Mouse (Mus musculus): ENCODE data around the gene Raver1. TPM values are rescaled to one million over a fixed set of nuclear protein-coding genes. Genes with fewer than 3 reads are reported as not detected.
A peak's percentile ranks its signal among the peaks of the same experiment; 100 is the strongest.

Gene Raver1
- total RNA-seq (2014; rRNA removed) (24.5 and 40.3 TPM in 2 replicates), polyA plus RNA-seq (2015; fragmentation: Nextera tagmentation; extraction: Ambion mirVana) (23.2 and 24.3 TPM in 2 replicates)

- Histone ChIP-seq H3K4me3 (ENCODE audit: low read depth, low read length) (peak within 1 kb of the TSS; percentile 71), H3K4me1 (ENCODE audit: insufficient read depth) (peaks cover 7% of the 10 kb centered on the region), H3K9me3 (ENCODE audit: low read length) (no peaks in the 10 kb centered on the region), H3K27ac (ENCODE audit: low read depth, low read length) (peak within 1 kb of the TSS; percentile 89), H3K9ac (peak within 1 kb of the TSS; percentile 77), H3K36me3 (ENCODE audit: insufficient read depth) (peaks cover 30% of the 10 kb centered on the region), H3K4me2 (ENCODE audit: low read depth) (peak within 1 kb of the TSS; percentile 72), H3K27me3 (ENCODE audit: insufficient read depth, low read length) (no peaks in the 10 kb centered on the region)
- WGBS: 6% methylated on average over 54 of the region's 54 CpGs
- peak; percentile 98 for DNase-seq
- TF ChIP-seq CTCF (IDR thresholded peaks at IDR 0.05; ENCODE audit: low read depth): no peak
- ATAC-seq: peak; percentile 100
Measured at GRCm38 (mm10) chr9:21091707-21092320, at the start of gene Raver1, which contains the start of gene Gm38431. Gene Raver1, minus strand, starts transcription at chr9:21092008. Gene Gm38431, minus strand, starts transcription at chr9:21091997.

- H3K36me3 ChIP-seq (ENCODE audit: insufficient read depth): peaks cover 51% of the 10 kb centered on the region
- ATAC-seq: no peak
Measured at GRCm38 (mm10) chr9:21138386-21138785, 46.6 kb upstream of the Raver1 start.

GRCm38 (mm10) chr9:21137229-21137628 lies 45.4 kb upstream of the Raver1 start:
- peak; percentile 78 for TF ChIP-seq CTCF (IDR thresholded peaks at IDR 0.05; ENCODE audit: low read depth)
- peaks cover 41% of the 10 kb centered on the region for H3K36me3 ChIP-seq (ENCODE audit: insufficient read depth)
- DNase-seq (peak; percentile 66), ATAC-seq (peak; percentile 42; the same call in 1 of the 2 replicates)
- WGBS: 45% methylated on average over 3 of the region's 3 CpGs
- no peak overlapping the region for H3K4me3 ChIP-seq (ENCODE audit: low read depth, low read length)
- no peaks in the 10 kb centered on the region for H3K9me3 ChIP-seq (ENCODE audit: low read length)
- H3K4me1 ChIP-seq (ENCODE audit: insufficient read depth): no peaks in the 10 kb centered on the region
- no peak overlapping the region for H3K9ac ChIP-seq
- H3K4me2 ChIP-seq (ENCODE audit: low read depth): no peak overlapping the region
- H3K27me3 ChIP-seq (ENCODE audit: insufficient read depth, low read length): no peaks in the 10 kb centered on the region
- no peak overlapping the region for H3K27ac ChIP-seq (ENCODE audit: low read depth, low read length)

More at GRCm38 (mm10) chr9:21138386-21138785, 46.6 kb upstream of the Raver1 start:
- no peaks in the 10 kb centered on the region for H3K27me3 ChIP-seq (ENCODE audit: insufficient read depth, low read length)
- no peaks in the 10 kb centered on the region for H3K4me1 ChIP-seq (ENCODE audit: insufficient read depth)
- no peak overlapping the region for H3K4me2 ChIP-seq (ENCODE audit: low read depth)
- no peak overlapping the region for H3K27ac ChIP-seq (ENCODE audit: low read depth, low read length)
- no peak for DNase-seq
- no peak overlapping the region for H3K4me3 ChIP-seq (ENCODE audit: low read depth, low read length)
- no peaks in the 10 kb centered on the region for H3K9me3 ChIP-seq (ENCODE audit: low read length)
- H3K9ac ChIP-seq: no peak overlapping the region
- WGBS: 88% methylated on average over 4 of the region's 4 CpGs
- no peak for TF ChIP-seq CTCF (IDR thresholded peaks at IDR 0.05; ENCODE audit: low read depth)

- DNase-seq (no peak), ATAC-seq (no peak)
- no peak for TF ChIP-seq CTCF (IDR thresholded peaks at IDR 0.05; ENCODE audit: low read depth)
- Histone ChIP-seq H3K4me3 (ENCODE audit: low read depth, low read length) (no peak overlapping the region), H3K4me1 (ENCODE audit: insufficient read depth) (no peaks in the 10 kb centered on the region), H3K27me3 (ENCODE audit: insufficient read depth, low read length) (no peaks in the 10 kb centered on the region), H3K27ac (ENCODE audit: low read depth, low read length) (no peak overlapping the region), H3K36me3 (ENCODE audit: insufficient read depth) (peaks cover 33% of the 10 kb centered on the region), H3K4me2 (ENCODE audit: low read depth) (no peak overlapping the region), H3K9ac (no peak overlapping the region), H3K9me3 (ENCODE audit: low read length) (no peaks in the 10 kb centered on the region)
- WGBS: 93% methylated on average over 6 of the region's 6 CpGs
Measured at GRCm38 (mm10) chr9:21136401-21136800, 44.6 kb upstream of the Raver1 start.

GRCm38 (mm10) chr9:21135941-21136381 lies 44.2 kb upstream of the Raver1 start:
- Histone ChIP-seq H3K4me2 (ENCODE audit: low read depth) (no peak overlapping the region), H3K27ac (ENCODE audit: low read depth, low read length) (no peak overlapping the region), H3K9me3 (ENCODE audit: low read length) (no peaks in the 10 kb centered on the region), H3K27me3 (ENCODE audit: insufficient read depth, low read length) (no peaks in the 10 kb centered on the region), H3K4me3 (ENCODE audit: low read depth, low read length) (no peak overlapping the region), H3K36me3 (ENCODE audit: insufficient read depth) (peaks cover 29% of the 10 kb centered on the region), H3K9ac (no peak overlapping the region), H3K4me1 (ENCODE audit: insufficient read depth) (no peaks in the 10 kb centered on the region)
- 73% methylated on average over 1 of the region's 1 CpGs for WGBS
- DNase-seq: no peak
- no peak for TF ChIP-seq CTCF (IDR thresholded peaks at IDR 0.05; ENCODE audit: low read depth)
- no peak for ATAC-seq

GRCm38 (mm10) chr9:21135329-21135890 lies 43.6 kb upstream of the Raver1 start:
- DNase-seq: no peak
- H3K4me2 ChIP-seq (ENCODE audit: low read depth): no peak overlapping the region
- no peak overlapping the region for H3K4me3 ChIP-seq (ENCODE audit: low read depth, low read length)
- ATAC-seq: no peak
- peaks cover 24% of the 10 kb centered on the region for H3K36me3 ChIP-seq (ENCODE audit: insufficient read depth)
- no peak for TF ChIP-seq CTCF (IDR thresholded peaks at IDR 0.05; ENCODE audit: low read depth)
- no peaks in the 10 kb centered on the region for H3K9me3 ChIP-seq (ENCODE audit: low read length)
- no peaks in the 10 kb centered on the region for H3K27me3 ChIP-seq (ENCODE audit: insufficient read depth, low read length)
- no peak overlapping the region for H3K9ac ChIP-seq
- peaks cover 2% of the 10 kb centered on the region; the same call in 1 of the 2 replicates for H3K4me1 ChIP-seq (ENCODE audit: insufficient read depth)
- WGBS: 71% methylated on average over 4 of the region's 4 CpGs
- no peak overlapping the region for H3K27ac ChIP-seq (ENCODE audit: low read depth, low read length)
